Mouse (Mus musculus) forebrain, embryonic 15.5 days (tissue): ENCODE measurements around the gene Ano10. TPM values are rescaled to one million over a fixed set of nuclear protein-coding genes. Genes with fewer than 3 reads are reported as not detected.

Source experiments
- ATAC-seq: fragments of 200-750 bp; cut with Nextera tagmentation; replicated peaks from 2 replicates; pipeline ENCODE4 v1.8.0; 2017; ENCODE audit warnings: mild to moderate bottlenecking, moderate TSS enrichment, moderate library complexity
- H3K27ac ChIP-seq: fragments of 300-500 bp; sonication (generic); replicated peaks from 2 replicates; pipeline ENCODE4 v1.5.1; 2015; ENCODE audit warnings: mild to moderate bottlenecking, inconsistent platforms
- H3K27me3 ChIP-seq: fragments of 300-500 bp; sonication (generic); 2 replicates; pipeline ENCODE4 v1.6.1; 2015; ENCODE audit warnings: inconsistent platforms
- H3K36me3 ChIP-seq: fragments of 300-500 bp; sonication (generic); 2 replicates; pipeline ENCODE4 v1.6.1; 2015; ENCODE audit warnings: mild to moderate bottlenecking, inconsistent platforms
- H3K4me1 ChIP-seq: fragments of 300-500 bp; sonication (generic); 2 replicates; pipeline ENCODE4 v1.6.1; 2015; ENCODE audit warnings: inconsistent platforms
- H3K4me2 ChIP-seq: fragments of 300-500 bp; sonication (generic); replicated peaks from 2 replicates; pipeline ENCODE4 v1.6.1; 2015; ENCODE audit warnings: mild to moderate bottlenecking, inconsistent platforms
- H3K4me3 ChIP-seq: fragments of 300-500 bp; sonication (generic); 2 replicates; pipeline ENCODE4 v1.5.1; 2015; ENCODE audit warnings: mild to moderate bottlenecking, inconsistent platforms
- H3K9ac ChIP-seq: fragments of 300-500 bp; sonication (generic); replicated peaks from 2 replicates; pipeline ENCODE4 v1.6.1; 2015; ENCODE audit warnings: mild to moderate bottlenecking, inconsistent platforms
- H3K9me3 ChIP-seq: fragments of 300-500 bp; sonication (generic); 2 replicates; pipeline ENCODE4 v1.6.1; 2016; ENCODE audit warnings: inconsistent platforms
- WGBS: fragments of 180-500 bp; shearing (Covaris S2); methylation state at CpG from one replicate; pipeline ENCODE4 v1.1.7; 2015; ENCODE audit warnings: mixed read lengths; 5-methylcytosine and 5-hydroxymethylcytosine counted together
- polyA plus RNA-seq: library from polyadenylated mRNA; unstranded; fragments of >200 nt; fragmentation: Nextera tagmentation; extraction: Ambion mirVana; gene quantifications from 2 replicates; pipeline ENCODE4 v1.2.1, GENCODE M21; 2015

Gene Ano10
- polyA plus RNA-seq = 34.4 and 35.2 TPM in 2 replicates

- H3K27me3 ChIP-seq = no peaks in the 10 kb centered on the region
- no peaks in the 10 kb centered on the region for H3K9me3 ChIP-seq
- peaks cover 14% of the 10 kb centered on the region for H3K4me1 ChIP-seq
- no peaks in the 10 kb centered on the region for H3K36me3 ChIP-seq
- ATAC-seq = peak; percentile 97
- peak within 1 kb of the TSS; percentile 79 for H3K27ac ChIP-seq
- H3K4me2 ChIP-seq = peak within 1 kb of the TSS; percentile 67
- peak within 1 kb of the TSS; percentile 79 for H3K4me3 ChIP-seq
- peak within 1 kb of the TSS; percentile 74 for H3K9ac ChIP-seq
- WGBS = under 1% methylated on average over 51 of the region's 51 CpGs
Observed at GRCm38 (mm10) chr9:122294242-122294881, at the start of gene Ano10. Gene Ano10 (minus strand): TSS chr9:122294423.

- WGBS = 89% methylated on average over 7 of the region's 7 CpGs
- H3K27me3 ChIP-seq = no peaks in the 10 kb centered on the region
- H3K4me1 ChIP-seq = no peaks in the 10 kb centered on the region
- H3K36me3 ChIP-seq = no peaks in the 10 kb centered on the region
- no peak overlapping the region for H3K4me3 ChIP-seq
- ATAC-seq = no peak
- H3K9ac ChIP-seq = no peak overlapping the region
- H3K4me2 ChIP-seq = no peak overlapping the region
- H3K27ac ChIP-seq = no peak overlapping the region
- no peaks in the 10 kb centered on the region for H3K9me3 ChIP-seq
Observed at GRCm38 (mm10) chr9:122343399-122343798, 49.2 kb upstream of the Ano10 start.

- Histone ChIP-seq H3K9ac (no peak overlapping the region), H3K36me3 (no peaks in the 10 kb centered on the region), H3K27ac (no peak overlapping the region), H3K4me3 (no peak overlapping the region), H3K4me2 (no peak overlapping the region), H3K27me3 (no peaks in the 10 kb centered on the region), H3K9me3 (no peaks in the 10 kb centered on the region), H3K4me1 (no peaks in the 10 kb centered on the region)
- ATAC-seq = no peak
- WGBS = 57% methylated on average over 5 of the region's 5 CpGs
Observed at GRCm38 (mm10) chr9:122339972-122340371, 45.7 kb upstream of the Ano10 start.

- no peak for ATAC-seq
- no peak overlapping the region for H3K27ac ChIP-seq
- H3K27me3 ChIP-seq = no peaks in the 10 kb centered on the region
- H3K4me1 ChIP-seq = no peaks in the 10 kb centered on the region
- H3K9me3 ChIP-seq = no peaks in the 10 kb centered on the region
- no peaks in the 10 kb centered on the region for H3K36me3 ChIP-seq
- no peak overlapping the region for H3K9ac ChIP-seq
- no peak overlapping the region for H3K4me2 ChIP-seq
- 52% methylated on average over 8 of the region's 8 CpGs for WGBS
- H3K4me3 ChIP-seq = no peak overlapping the region
Observed at GRCm38 (mm10) chr9:122337510-122337931, 43.3 kb upstream of the Ano10 start.

GRCm38 (mm10) chr9:122336677-122337076 is 42.5 kb upstream of the Ano10 start:
- 75% methylated on average over 2 of the region's 2 CpGs for WGBS
- no peak overlapping the region for H3K4me2 ChIP-seq
- no peaks in the 10 kb centered on the region for H3K27me3 ChIP-seq
- no peak overlapping the region for H3K27ac ChIP-seq
- no peak overlapping the region for H3K4me3 ChIP-seq
- H3K9me3 ChIP-seq = no peaks in the 10 kb centered on the region
- no peaks in the 10 kb centered on the region for H3K36me3 ChIP-seq
- no peaks in the 10 kb centered on the region for H3K4me1 ChIP-seq
- H3K9ac ChIP-seq = no peak overlapping the region
- no peak for ATAC-seq

- Histone ChIP-seq H3K9ac (no peak overlapping the region), H3K27me3 (no peaks in the 10 kb centered on the region), H3K9me3 (no peaks in the 10 kb centered on the region), H3K27ac (no peak overlapping the region), H3K4me3 (no peak overlapping the region), H3K36me3 (no peaks in the 10 kb centered on the region), H3K4me2 (no peak overlapping the region), H3K4me1 (no peaks in the 10 kb centered on the region)
- 72% methylated on average over 3 of the region's 3 CpGs for WGBS
- ATAC-seq = no peak
Observed at GRCm38 (mm10) chr9:122328199-122328598, 34.0 kb upstream of the Ano10 start.

GRCm38 (mm10) chr9:122325996-122326395 is 31.8 kb upstream of the Ano10 start:
- no peak for ATAC-seq
- Histone ChIP-seq H3K36me3 (no peaks in the 10 kb centered on the region), H3K4me1 (no peaks in the 10 kb centered on the region), H3K27ac (no peak overlapping the region), H3K9me3 (no peaks in the 10 kb centered on the region), H3K4me3 (no peak overlapping the region), H3K27me3 (no peaks in the 10 kb centered on the region), H3K9ac (no peak overlapping the region), H3K4me2 (no peak overlapping the region)
- WGBS = 92% methylated on average over 1 of the region's 1 CpGs

GRCm38 (mm10) chr9:122322356-122322755 is 28.1 kb upstream of the Ano10 start:
- no peak overlapping the region for H3K27ac ChIP-seq
- 81% methylated on average over 3 of the region's 3 CpGs for WGBS
- no peaks in the 10 kb centered on the region for H3K4me1 ChIP-seq
- ATAC-seq = no peak
- no peaks in the 10 kb centered on the region for H3K36me3 ChIP-seq
- H3K27me3 ChIP-seq = no peaks in the 10 kb centered on the region
- no peak overlapping the region for H3K9ac ChIP-seq
- no peaks in the 10 kb centered on the region for H3K9me3 ChIP-seq
- no peak overlapping the region for H3K4me3 ChIP-seq
- H3K4me2 ChIP-seq = no peak overlapping the region

- no peaks in the 10 kb centered on the region for H3K36me3 ChIP-seq
- H3K9ac ChIP-seq = no peak overlapping the region
- no peaks in the 10 kb centered on the region for H3K4me1 ChIP-seq
- no peak overlapping the region for H3K27ac ChIP-seq
- no peaks in the 10 kb centered on the region for H3K27me3 ChIP-seq
- H3K4me3 ChIP-seq = no peak overlapping the region
- no peak for ATAC-seq
- no peak overlapping the region for H3K4me2 ChIP-seq
- 96% methylated on average over 4 of the region's 4 CpGs for WGBS
- H3K9me3 ChIP-seq = no peaks in the 10 kb centered on the region
Observed at GRCm38 (mm10) chr9:122320626-122321025, 26.4 kb upstream of the Ano10 start.

- no peak overlapping the region for H3K27ac ChIP-seq
- H3K4me3 ChIP-seq = no peak overlapping the region
- H3K27me3 ChIP-seq = no peaks in the 10 kb centered on the region
- no peak for ATAC-seq
- WGBS = 91% methylated on average over 7 of the region's 7 CpGs
- no peak overlapping the region for H3K9ac ChIP-seq
- no peaks in the 10 kb centered on the region for H3K9me3 ChIP-seq
- no peaks in the 10 kb centered on the region for H3K36me3 ChIP-seq
- H3K4me1 ChIP-seq = no peaks in the 10 kb centered on the region
- no peak overlapping the region for H3K4me2 ChIP-seq
Observed at GRCm38 (mm10) chr9:122316562-122316961, 22.3 kb upstream of the Ano10 start.

GRCm38 (mm10) chr9:122315501-122315900 is 21.3 kb upstream of the Ano10 start:
- Histone ChIP-seq H3K9me3 (no peaks in the 10 kb centered on the region), H3K27me3 (no peaks in the 10 kb centered on the region), H3K4me3 (no peak overlapping the region), H3K27ac (no peak overlapping the region), H3K4me2 (no peak overlapping the region), H3K4me1 (peaks cover 6% of the 10 kb centered on the region), H3K9ac (no peak overlapping the region), H3K36me3 (no peaks in the 10 kb centered on the region)
- WGBS = 54% methylated on average over 11 of the region's 11 CpGs
- ATAC-seq = no peak

GRCm38 (mm10) chr9:122314942-122315341 is 20.7 kb upstream of the Ano10 start:
- Histone ChIP-seq H3K27me3 (no peaks in the 10 kb centered on the region), H3K36me3 (no peaks in the 10 kb centered on the region), H3K9ac (no peak overlapping the region), H3K4me3 (no peak overlapping the region), H3K4me1 (peaks cover 11% of the 10 kb centered on the region), H3K4me2 (no peak overlapping the region), H3K9me3 (no peaks in the 10 kb centered on the region), H3K27ac (no peak overlapping the region)
- WGBS = 64% methylated on average over 4 of the region's 4 CpGs
- ATAC-seq = no peak

- Histone ChIP-seq H3K4me3 (no peak overlapping the region), H3K4me1 (peaks cover 15% of the 10 kb centered on the region), H3K9ac (no peak overlapping the region), H3K36me3 (no peaks in the 10 kb centered on the region), H3K9me3 (no peaks in the 10 kb centered on the region), H3K4me2 (no peak overlapping the region), H3K27me3 (0 out of 2 replicates have a peak, but pooled peaks cover under 1% of the 10 kb centered on the region), H3K27ac (no peak overlapping the region)
- 84% methylated on average over 6 of the region's 6 CpGs for WGBS
- ATAC-seq = no peak
Observed at GRCm38 (mm10) chr9:122314386-122314785, 20.2 kb upstream of the Ano10 start.
